Mouse (Mus musculus): ENCODE results near the gene Mageb16. TPM values are rescaled to one million over a fixed set of nuclear protein-coding genes. Genes with fewer than 3 reads are reported as not detected.

Mageb16 gene
- total RNA-seq (2021), result under 1 TPM; 0.51 to 0.83 TPM
- long read RNA-seq, experiment 1, result 0 reads
- long read RNA-seq, experiment 2, result 0 reads

GRCm38 (mm10) chrX:79671411-79671810 is at the start of gene Mageb16:
Gene Mageb16, minus strand, starts transcription at chrX:79671435.
- DNase-seq (ENCODE audit: low spot score in 2 of 2), result no peak
- intact Hi-C loops (cut with DNase I), result no loop called here

DNA sequence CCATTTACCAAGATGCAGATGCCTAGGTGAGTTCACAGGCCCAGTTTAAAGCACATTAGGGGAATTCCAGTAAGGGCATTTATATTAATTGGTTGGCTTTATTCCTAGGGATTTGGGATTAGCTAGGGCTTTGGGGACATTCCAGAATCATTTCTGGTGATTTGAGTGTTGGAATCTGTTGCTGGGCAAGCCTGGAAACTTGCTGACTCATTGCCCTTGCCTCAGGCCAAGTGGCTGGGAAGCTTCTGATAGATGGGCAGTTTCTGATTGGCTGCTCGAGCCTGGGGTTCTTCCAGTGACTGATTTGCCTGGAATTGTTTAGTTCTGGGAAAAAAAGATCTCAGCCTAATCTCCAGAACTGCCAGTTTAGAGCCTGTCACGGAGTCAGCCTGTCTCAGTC is 20.1 kb downstream of the Mageb16 start:
- no peak for DNase-seq (ENCODE audit: low spot score in 2 of 2)
- intact Hi-C loops (cut with DNase I), result no loop called here

GRCm38 (mm10) chrX:79635396-79635795 is 35.8 kb downstream of the Mageb16 start:
- DNase-seq (ENCODE audit: low spot score in 2 of 2), result no peak
- intact Hi-C loops (cut with DNase I), result no loop called here

DNA sequence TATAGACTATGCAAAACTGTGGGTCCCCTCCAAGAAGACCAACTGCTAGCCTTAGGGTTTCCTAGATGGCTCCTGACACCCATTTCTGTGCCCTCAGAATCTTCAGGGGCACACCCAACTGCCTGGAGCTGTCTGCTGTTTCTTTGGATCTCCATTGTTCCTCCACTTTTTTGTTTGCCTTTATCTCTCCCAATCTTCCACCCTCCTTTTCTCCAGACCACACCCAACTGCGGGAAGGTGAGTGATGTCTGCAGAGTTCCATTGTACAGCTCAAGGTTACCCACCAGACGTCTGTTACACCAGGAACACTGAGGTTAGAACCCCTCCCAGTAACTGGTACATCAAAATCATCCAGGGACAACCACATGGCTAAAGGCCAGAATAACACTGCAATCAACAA is 64.8 kb downstream of the Mageb16 start:
- intact Hi-C loops (cut with DNase I), result no loop called here
- no peak for DNase-seq (ENCODE audit: low spot score in 2 of 2)

Other genes with a start within 250 kb of the Mageb16 start
- gene Gm7173, start 154.2 kb downstream of the Mageb16 start, total RNA-seq (2021), result 1 to 10 TPM in 1 of 2 experiments, under 1 TPM in 1; 0.68 to 1.1 TPM